Mouse (Mus musculus): Measurements from ENCODE around the gene Cacna1s. TPM values are rescaled to one million over a fixed set of nuclear protein-coding genes. Genes with fewer than 3 reads are reported as not detected.
A peak's percentile ranks its signal among the peaks of the same experiment; 100 is the strongest.

Cacna1s gene
- total RNA-seq, 2 experiments from 2014 or later, result 16.4 to 18.1 TPM

- peak in 1 of 2 experiments; percentile 39 for DNase-seq
Observed at GRCm38 (mm10) chr1:136137071-136137531, 84.6 kb downstream of the Cacna1s start.

- peak in 1 of 2 experiments; percentile 47 for DNase-seq
Observed at GRCm38 (mm10) chr1:136137575-136137974, 85.0 kb downstream of the Cacna1s start.

- DNase-seq, result no peak
Observed at GRCm38 (mm10) chr1:136138191-136138830, 85.8 kb downstream of the Cacna1s start.

- DNase-seq, result peak; percentile 70 to 82
Observed at GRCm38 (mm10) chr1:136139990-136140640, 87.6 kb downstream of the Cacna1s start.

- DNase-seq, result peak in 1 of 2 experiments; percentile 67
Observed at GRCm38 (mm10) chr1:136141176-136141950, 88.8 kb downstream of the Cacna1s start.

- no peak for DNase-seq
Observed at GRCm38 (mm10) chr1:136142336-136142735, 89.8 kb downstream of the Cacna1s start.

- no peak for DNase-seq
Observed at GRCm38 (mm10) chr1:136143514-136143913, 91.0 kb downstream of the Cacna1s start.

GRCm38 (mm10) chr1:136149702-136150101 is 97.2 kb downstream of the Cacna1s start:
- no peak for DNase-seq

GRCm38 (mm10) chr1:136151371-136151770 is 98.8 kb downstream of the Cacna1s start:
- no peak for DNase-seq

- no peak for DNase-seq
Observed at GRCm38 (mm10) chr1:136156304-136156703, 103.8 kb downstream of the Cacna1s start.

- DNase-seq, result no peak
Observed at GRCm38 (mm10) chr1:136156951-136157350, 104.4 kb downstream of the Cacna1s start.

GRCm38 (mm10) chr1:136159830-136160229 is 107.3 kb downstream of the Cacna1s start:
- DNase-seq, result no peak

- DNase-seq, result no peak
Observed at GRCm38 (mm10) chr1:136160297-136160696, 107.7 kb downstream of the Cacna1s start.

- no peak for DNase-seq
Observed at GRCm38 (mm10) chr1:136160930-136161329, 108.4 kb downstream of the Cacna1s start.

GRCm38 (mm10) chr1:136161333-136161921 is 108.9 kb downstream of the Cacna1s start:
- DNase-seq, result no peak

- no peak for DNase-seq
Observed at GRCm38 (mm10) chr1:136165436-136165835, 112.9 kb downstream of the Cacna1s start.

GRCm38 (mm10) chr1:136167657-136168056 is 115.1 kb downstream of the Cacna1s start:
- DNase-seq, result peak in 1 of 2 experiments; percentile 29

Other genes with a start within 250 kb of the Cacna1s start
- gene Lad1, start 234.2 kb upstream of the Cacna1s start, total RNA-seq (2021), result 1 to 10 TPM; 5.9 to 8.3 TPM
- gene Tnnt2, start 216.4 kb upstream of the Cacna1s start, total RNA-seq (2021), result over 10,000 TPM in 1 of 2 experiments, 1,000 to 10,000 TPM in 1; 9,387 to 10,464 TPM
- gene Pkp1, start 133.5 kb upstream of the Cacna1s start, total RNA-seq (2021), result not detected
- gene Igfn1, start 46.4 kb upstream of the Cacna1s start, total RNA-seq (2021), result under 1 TPM in 1 of 2 experiments, not detected in 1; 0.08 TPM
- 10 to 100 TPM; 13.9 to 14.0 TPM for gene Tmem9, start 44.6 kb upstream of the Cacna1s start, total RNA-seq (2021)
- gene Ascl5, start 1.9 kb upstream of the Cacna1s start, total RNA-seq (2021), result not detected
- 1 to 10 TPM in 1 of 2 experiments, under 1 TPM in 1; 0.77 to 2.6 TPM for gene Kif21b, start 78.6 kb downstream of the Cacna1s start, total RNA-seq (2021)
- gene Mroh3, start 160.1 kb downstream of the Cacna1s start, total RNA-seq (2021), result not detected
- not detected for gene Inava, start 181.5 kb downstream of the Cacna1s start, total RNA-seq (2021)
- not detected for gene Gpr25, start 208.1 kb downstream of the Cacna1s start, total RNA-seq (2021)

Measured in heart, adult 18-20 months (tissue).